9 mouse cellular contexts compared by ENCODE assay signal in genomic region chr8:84189603-84190002, GRCm38 (mm10). TPM values are rescaled to one million over a fixed set of nuclear protein-coding genes. Genes with fewer than 3 reads are reported as not detected.
DNase-seq lines count a peak whose midpoint lies in the region; ATAC-seq and TF ChIP-seq lines count a peak whose summit lies in the region.
"Had no signal": no experiment of that assay in that cellular context is flagged by ENCODE, and none has a peak within 500 bp of the region (broad histone marks: within the 10 kb centered on the region; RNA-seq: fewer than 3 reads in every experiment).

No protein-coding gene starts in this region.

- WGBS in lung, embryonic 16.5 days = 44% methylated on average over 4 of the region's 4 CpGs

- TF ChIP-seq CTCF in embryonic fibroblast, embryonic 13.5 days (IDR thresholded peaks at IDR 0.05; ENCODE audit: borderline replicate concordance, insufficient read depth, low read length) = no peak
- no peak for TF ChIP-seq CTCF in layer of hippocampus, adult 2 months (conservative IDR thresholded peaks at IDR 0.05)

- peaks cover 4% of the 10 kb centered on the region; the same call in 1 of the 2 replicates for H3K4me1 ChIP-seq in embryonic fibroblast, embryonic 13.5 days (ENCODE audit: control insufficient read depth, insufficient read depth, low read length)
- peaks cover 36% of the 10 kb centered on the region for H3K4me1 ChIP-seq in lung, embryonic 16.5 days (replicated peaks; ENCODE audit: control insufficient read depth, insufficient read depth, low read length)

- no peak overlapping the region for H3K4me2 ChIP-seq in lung, embryonic 16.5 days (ENCODE audit: low read depth, low read length)
- H3K4me2 ChIP-seq: midbrain, embryonic 12.5 days had no signal

- peak; percentile 44; the same call in 1 of the 2 replicates for TF ChIP-seq POLR2A in embryonic fibroblast, embryonic 13.5 days (IDR thresholded peaks at IDR 0.05; ENCODE audit: low read depth, low read length)

- no peaks in the 10 kb centered on the region for H3K27me3 ChIP-seq in lung, embryonic 16.5 days (ENCODE audit: control insufficient read depth, insufficient read depth, low read depth, low read length)

- H3K4me3 ChIP-seq in embryonic fibroblast, embryonic 13.5 days (ENCODE audit: insufficient read depth, low read length) = no peak overlapping the region
- no peak overlapping the region for H3K4me3 ChIP-seq in lung, embryonic 16.5 days (ENCODE audit: low read length)
- H3K4me3 ChIP-seq in layer of hippocampus, adult 2 months = no peak overlapping the region
- H3K4me3 ChIP-seq: midbrain, embryonic 12.5 days had no signal

- peak; percentile 72 for DNase-seq in gastrocnemius, adult 18-20 months (ENCODE audit: low spot score)
- no peak for DNase-seq in gastrocnemius, postnatal 10 days
- DNase-seq in heart, postnatal 4 days = peak; percentile 79
- DNase-seq in thymus, postnatal 36 days = no peak
- DNase-seq in ovary, adult 18-20 months (ENCODE audit: low spot score) = no peak
- DNase-seq in layer of hippocampus, adult 2 months (ENCODE audit: low spot score in 2 of 2) = no peak

- no peak for ATAC-seq in lung, embryonic 16.5 days (ENCODE audit: low read depth)

- H3K36me3 ChIP-seq in lung, embryonic 16.5 days (ENCODE audit: control insufficient read depth, insufficient read depth, low read length) = no peaks in the 10 kb centered on the region
- H3K36me3 ChIP-seq: midbrain, embryonic 12.5 days had no signal

- peak overlapping the region; percentile 41; the same call in 1 of the 2 replicates for H3K27ac ChIP-seq in embryonic fibroblast, embryonic 13.5 days (ENCODE audit: insufficient read depth, low read length)
- peak overlapping the region; percentile 90 for H3K27ac ChIP-seq in lung, embryonic 16.5 days (ENCODE audit: low read length)
- no peak overlapping the region for H3K27ac ChIP-seq in layer of hippocampus, adult 2 months
- H3K27ac ChIP-seq: midbrain, embryonic 12.5 days had no signal

- H3K9me3 ChIP-seq in lung, embryonic 16.5 days (ENCODE audit: control insufficient read depth, low read length) = peaks cover 2% of the 10 kb centered on the region; the same call in 1 of the 2 replicates
- H3K9me3 ChIP-seq: midbrain, embryonic 12.5 days had no signal

- H3K9ac ChIP-seq in lung, embryonic 16.5 days (ENCODE audit: low read length) = peak overlapping the region; percentile 21; the same call in 1 of the 2 replicates
- H3K9ac ChIP-seq: midbrain, embryonic 12.5 days had no signal

RNA-seq across cellular contexts. Expression of gene Nanos3, which starts 4.6 kb away (rescaled TPM):
- under 1 TPM in 1 of 2 experiments, not detected in 1; 0.82 TPM for total RNA-seq in gastrocnemius, adult 18-20 months (2021)
- total RNA-seq in gastrocnemius, postnatal 10 days (2021) = 1 to 10 TPM; 1.4 to 2.4 TPM
- not detected in 2 replicates for polyA plus RNA-seq in embryonic fibroblast, embryonic 13.5 days (2011; ENCODE audit: insufficient read length, low read depth, missing spikeins)
- total RNA-seq in heart, postnatal 4 days (2021) = 1 to 10 TPM; 3.6 to 4.3 TPM
- 1.2 and 3.5 TPM in 2 replicates for polyA plus RNA-seq in lung, embryonic 16.5 days (2015; fragmentation: Nextera tagmentation; extraction: Ambion mirVana)
- total RNA-seq in layer of hippocampus, adult 2 months (2021) = 1 to 10 TPM; 2.6 to 5.0 TPM

RNA-seq across cellular contexts. Expression of gene 4930432K21Rik, which starts 41.8 kb away (rescaled TPM):
- total RNA-seq in gastrocnemius, adult 18-20 months (2021) = under 1 TPM; 0.31 to 0.57 TPM
- under 1 TPM; 0.32 to 0.54 TPM for total RNA-seq in gastrocnemius, postnatal 10 days (2021)
- 0.48 and 0.95 TPM in 2 replicates for polyA plus RNA-seq in embryonic fibroblast, embryonic 13.5 days (2011; ENCODE audit: insufficient read length, low read depth, missing spikeins)
- total RNA-seq in heart, postnatal 4 days (2021) = under 1 TPM; 0.38 to 0.60 TPM
- polyA plus RNA-seq in lung, embryonic 16.5 days (2015; fragmentation: Nextera tagmentation; extraction: Ambion mirVana) = 1.5 and 2.0 TPM in 2 replicates
- total RNA-seq in layer of hippocampus, adult 2 months (2021) = 1 to 10 TPM; 2.1 to 2.9 TPM

RNA-seq across cellular contexts. Expression of gene Cc2d1a, which starts 41.9 kb away (rescaled TPM):
- total RNA-seq in gastrocnemius, adult 18-20 months (2021) = 10 to 100 TPM; 15.8 to 16.3 TPM
- 10 to 100 TPM; 12.5 to 13.9 TPM for total RNA-seq in gastrocnemius, postnatal 10 days (2021)
- 17.7 and 20.0 TPM in 2 replicates for polyA plus RNA-seq in embryonic fibroblast, embryonic 13.5 days (2011; ENCODE audit: insufficient read length, low read depth, missing spikeins)
- 10 to 100 TPM; 12.6 to 15.6 TPM for total RNA-seq in heart, postnatal 4 days (2021)
- 24.2 and 25.9 TPM in 2 replicates for polyA plus RNA-seq in lung, embryonic 16.5 days (2015; fragmentation: Nextera tagmentation; extraction: Ambion mirVana)
- total RNA-seq in layer of hippocampus, adult 2 months (2021) = 10 to 100 TPM; 53.2 to 57.8 TPM

RNA-seq across cellular contexts. Expression of gene Zswim4, which starts 47.3 kb away (rescaled TPM):
- total RNA-seq in gastrocnemius, adult 18-20 months (2021) = 1 to 10 TPM; 6.6 to 7.2 TPM
- total RNA-seq in gastrocnemius, postnatal 10 days (2021) = 1 to 10 TPM; 7.9 to 8.5 TPM
- polyA plus RNA-seq in embryonic fibroblast, embryonic 13.5 days (2011; ENCODE audit: insufficient read length, low read depth, missing spikeins) = 7.3 and 10.9 TPM in 2 replicates
- total RNA-seq in heart, postnatal 4 days (2021) = 10 to 100 TPM; 12.8 to 13.8 TPM
- polyA plus RNA-seq in lung, embryonic 16.5 days (2015; fragmentation: Nextera tagmentation; extraction: Ambion mirVana) = 14.4 and 14.6 TPM in 2 replicates
- total RNA-seq in layer of hippocampus, adult 2 months (2021) = 10 to 100 TPM; 18.0 to 19.3 TPM

RNA-seq across cellular contexts. Expression of gene D8Ertd738e, which starts 59.9 kb away (rescaled TPM):
- 100 to 1,000 TPM; 185 to 187 TPM for total RNA-seq in gastrocnemius, adult 18-20 months (2021)
- 100 to 1,000 TPM; 180 to 184 TPM for total RNA-seq in gastrocnemius, postnatal 10 days (2021)
- 98.2 and 104 TPM in 2 replicates for polyA plus RNA-seq in embryonic fibroblast, embryonic 13.5 days (2011; ENCODE audit: insufficient read length, low read depth, missing spikeins)
- total RNA-seq in heart, postnatal 4 days (2021) = 100 to 1,000 TPM; 218 to 233 TPM
- polyA plus RNA-seq in lung, embryonic 16.5 days (2015; fragmentation: Nextera tagmentation; extraction: Ambion mirVana) = 333 and 350 TPM in 2 replicates
- total RNA-seq in layer of hippocampus, adult 2 months (2021) = 100 to 1,000 TPM; 143 to 146 TPM

Comparison
In these comparisons a context has a peak if more than half of its experiments do, and no peak if none do; other contexts are left out.
1. DNase-seq: peak in gastrocnemius, adult 18-20 months (single experiment) and heart, postnatal 4 days (single experiment); none in gastrocnemius, postnatal 10 days (single experiment), thymus, postnatal 36 days (0 of 2), ovary, adult 18-20 months (single experiment) and layer of hippocampus, adult 2 months (0 of 2).